Mouse (Mus musculus) forebrain, embryonic 15.5 days (tissue): ENCODE data around the gene Negr1. TPM values are rescaled to one million over a fixed set of nuclear protein-coding genes. Genes with fewer than 3 reads are reported as not detected.

Experiments
- ATAC-seq: fragments of 200-750 bp; cut with Nextera tagmentation; replicated peaks from 2 replicates; pipeline ENCODE4 v1.8.0; 2017; ENCODE audit warnings: mild to moderate bottlenecking, moderate TSS enrichment, moderate library complexity
- H3K27ac ChIP-seq: fragments of 300-500 bp; sonication (generic); replicated peaks from 2 replicates; pipeline ENCODE4 v1.5.1; 2015; ENCODE audit warnings: mild to moderate bottlenecking, inconsistent platforms
- H3K27me3 ChIP-seq: fragments of 300-500 bp; sonication (generic); 2 replicates; pipeline ENCODE4 v1.6.1; 2015; ENCODE audit warnings: inconsistent platforms
- H3K36me3 ChIP-seq: fragments of 300-500 bp; sonication (generic); 2 replicates; pipeline ENCODE4 v1.6.1; 2015; ENCODE audit warnings: mild to moderate bottlenecking, inconsistent platforms
- H3K4me1 ChIP-seq: fragments of 300-500 bp; sonication (generic); 2 replicates; pipeline ENCODE4 v1.6.1; 2015; ENCODE audit warnings: inconsistent platforms
- H3K4me2 ChIP-seq: fragments of 300-500 bp; sonication (generic); replicated peaks from 2 replicates; pipeline ENCODE4 v1.6.1; 2015; ENCODE audit warnings: mild to moderate bottlenecking, inconsistent platforms
- H3K4me3 ChIP-seq: fragments of 300-500 bp; sonication (generic); 2 replicates; pipeline ENCODE4 v1.5.1; 2015; ENCODE audit warnings: mild to moderate bottlenecking, inconsistent platforms
- H3K9ac ChIP-seq: fragments of 300-500 bp; sonication (generic); replicated peaks from 2 replicates; pipeline ENCODE4 v1.6.1; 2015; ENCODE audit warnings: mild to moderate bottlenecking, inconsistent platforms
- H3K9me3 ChIP-seq: fragments of 300-500 bp; sonication (generic); 2 replicates; pipeline ENCODE4 v1.6.1; 2016; ENCODE audit warnings: inconsistent platforms
- WGBS: fragments of 180-500 bp; shearing (Covaris S2); methylation state at CpG from one replicate; pipeline ENCODE4 v1.1.7; 2015; ENCODE audit warnings: mixed read lengths; 5-methylcytosine and 5-hydroxymethylcytosine counted together
- polyA plus RNA-seq: library from polyadenylated mRNA; unstranded; fragments of >200 nt; fragmentation: Nextera tagmentation; extraction: Ambion mirVana; gene quantifications from 2 replicates; pipeline ENCODE4 v1.2.1, GENCODE M21; 2015

Negr1 gene
- polyA plus RNA-seq, 1 experiment from 2014 or later = 40.4 TPM

GRCm38 (mm10) chr3:157232723-157233122 lies 671.1 kb downstream of the Negr1 start:
- Histone ChIP-seq H3K4me3 (no peak overlapping the region), H3K36me3 (no peaks in the 10 kb centered on the region), H3K9me3 (no peaks in the 10 kb centered on the region), H3K9ac (no peak overlapping the region), H3K4me2 (no peak overlapping the region), H3K27me3 (no peaks in the 10 kb centered on the region), H3K4me1 (no peaks in the 10 kb centered on the region), H3K27ac (no peak overlapping the region)
- 30% methylated on average over 5 of the region's 5 CpGs for WGBS
- ATAC-seq = peak; percentile 72

GRCm38 (mm10) chr3:157240240-157240639 lies 678.6 kb downstream of the Negr1 start:
- no peak overlapping the region for H3K9ac ChIP-seq
- no peak overlapping the region for H3K27ac ChIP-seq
- no peaks in the 10 kb centered on the region for H3K27me3 ChIP-seq
- H3K4me3 ChIP-seq = no peak overlapping the region
- no peak overlapping the region for H3K4me2 ChIP-seq
- 65% methylated on average over 1 of the region's 1 CpGs for WGBS
- no peaks in the 10 kb centered on the region for H3K36me3 ChIP-seq
- H3K9me3 ChIP-seq = no peaks in the 10 kb centered on the region
- no peak for ATAC-seq
- H3K4me1 ChIP-seq = no peaks in the 10 kb centered on the region

- 33% methylated on average over 1 of the region's 1 CpGs for WGBS
- H3K4me1 ChIP-seq = 0 out of 2 replicates have a peak, but pooled peaks cover 4% of the 10 kb centered on the region
Observed at GRCm38 (mm10) chr3:157255446-157255845, 693.9 kb downstream of the Negr1 start.

GRCm38 (mm10) chr3:157255863-157256262 lies 694.3 kb downstream of the Negr1 start:
- peak; percentile 51; the same call in 1 of the 2 replicates for ATAC-seq

More at GRCm38 (mm10) chr3:157255446-157255845, 693.9 kb downstream of the Negr1 start:
- Histone ChIP-seq H3K4me2 (no peak overlapping the region), H3K27me3 (no peaks in the 10 kb centered on the region), H3K9me3 (no peaks in the 10 kb centered on the region), H3K4me3 (no peak overlapping the region), H3K36me3 (no peaks in the 10 kb centered on the region), H3K27ac (no peak overlapping the region), H3K9ac (no peak overlapping the region)
- ATAC-seq = 0 out of 2 replicates have a peak, but pooled peaks have one; percentile 35

GRCm38 (mm10) chr3:157268742-157269141 lies 707.1 kb downstream of the Negr1 start:
- no peak for ATAC-seq
- no peak overlapping the region for H3K4me3 ChIP-seq
- no peak overlapping the region for H3K9ac ChIP-seq
- H3K36me3 ChIP-seq = no peaks in the 10 kb centered on the region
- H3K27me3 ChIP-seq = no peaks in the 10 kb centered on the region
- H3K4me2 ChIP-seq = no peak overlapping the region
- H3K9me3 ChIP-seq = no peaks in the 10 kb centered on the region
- H3K4me1 ChIP-seq = no peaks in the 10 kb centered on the region
- H3K27ac ChIP-seq = no peak overlapping the region
- WGBS = 71% methylated on average over 4 of the region's 4 CpGs

More at GRCm38 (mm10) chr3:157255863-157256262, 694.3 kb downstream of the Negr1 start:
- H3K4me1 ChIP-seq = 0 out of 2 replicates have a peak, but pooled peaks cover 4% of the 10 kb centered on the region
- no peak overlapping the region for H3K4me3 ChIP-seq
- no peak overlapping the region for H3K9ac ChIP-seq
- no peaks in the 10 kb centered on the region for H3K27me3 ChIP-seq
- no peaks in the 10 kb centered on the region for H3K9me3 ChIP-seq
- no peaks in the 10 kb centered on the region for H3K36me3 ChIP-seq
- H3K4me2 ChIP-seq = no peak overlapping the region
- 37% methylated on average over 3 of the region's 3 CpGs for WGBS
- no peak overlapping the region for H3K27ac ChIP-seq

- Histone ChIP-seq H3K4me1 (no peaks in the 10 kb centered on the region), H3K4me3 (no peak overlapping the region), H3K4me2 (no peak overlapping the region), H3K9me3 (no peaks in the 10 kb centered on the region), H3K9ac (no peak overlapping the region), H3K27me3 (no peaks in the 10 kb centered on the region), H3K27ac (no peak overlapping the region), H3K36me3 (no peaks in the 10 kb centered on the region)
- no peak for ATAC-seq
Observed at GRCm38 (mm10) chr3:157272379-157272778, 710.8 kb downstream of the Negr1 start.

GRCm38 (mm10) chr3:157274143-157274542 lies 712.5 kb downstream of the Negr1 start:
- no peaks in the 10 kb centered on the region for H3K9me3 ChIP-seq
- H3K9ac ChIP-seq = no peak overlapping the region
- H3K27ac ChIP-seq = no peak overlapping the region
- H3K4me1 ChIP-seq = no peaks in the 10 kb centered on the region
- no peaks in the 10 kb centered on the region for H3K27me3 ChIP-seq
- WGBS = 89% methylated on average over 1 of the region's 1 CpGs
- H3K4me2 ChIP-seq = no peak overlapping the region
- H3K36me3 ChIP-seq = no peaks in the 10 kb centered on the region
- no peak overlapping the region for H3K4me3 ChIP-seq
- no peak for ATAC-seq

- H3K36me3 ChIP-seq = no peaks in the 10 kb centered on the region
- no peak overlapping the region for H3K4me3 ChIP-seq
- no peak overlapping the region for H3K27ac ChIP-seq
- no peak overlapping the region for H3K4me2 ChIP-seq
- no peak for ATAC-seq
- no peaks in the 10 kb centered on the region for H3K4me1 ChIP-seq
- no peak overlapping the region for H3K9ac ChIP-seq
- no peaks in the 10 kb centered on the region for H3K9me3 ChIP-seq
- H3K27me3 ChIP-seq = no peaks in the 10 kb centered on the region
Observed at GRCm38 (mm10) chr3:157279717-157280116, 718.1 kb downstream of the Negr1 start.

GRCm38 (mm10) chr3:157281259-157281658 lies 719.7 kb downstream of the Negr1 start:
- Histone ChIP-seq H3K27me3 (no peaks in the 10 kb centered on the region), H3K27ac (no peak overlapping the region), H3K9me3 (no peaks in the 10 kb centered on the region), H3K36me3 (no peaks in the 10 kb centered on the region), H3K4me1 (no peaks in the 10 kb centered on the region), H3K4me2 (no peak overlapping the region), H3K4me3 (no peak overlapping the region), H3K9ac (no peak overlapping the region)
- ATAC-seq = no peak

GRCm38 (mm10) chr3:157291286-157291685 lies 729.7 kb downstream of the Negr1 start:
- ATAC-seq = no peak
- Histone ChIP-seq H3K4me3 (no peak overlapping the region), H3K9ac (no peak overlapping the region), H3K4me2 (no peak overlapping the region), H3K27ac (no peak overlapping the region), H3K27me3 (no peaks in the 10 kb centered on the region), H3K36me3 (no peaks in the 10 kb centered on the region), H3K4me1 (0 out of 2 replicates have a peak, but pooled peaks cover 3% of the 10 kb centered on the region), H3K9me3 (no peaks in the 10 kb centered on the region)
- 23% methylated on average over 1 of the region's 1 CpGs for WGBS

- H3K9me3 ChIP-seq = no peaks in the 10 kb centered on the region
- no peaks in the 10 kb centered on the region for H3K36me3 ChIP-seq
- H3K4me1 ChIP-seq = no peaks in the 10 kb centered on the region
- no peak for ATAC-seq
- H3K27ac ChIP-seq = no peak overlapping the region
- no peak overlapping the region for H3K9ac ChIP-seq
- H3K4me3 ChIP-seq = no peak overlapping the region
- no peak overlapping the region for H3K4me2 ChIP-seq
- 37% methylated on average over 4 of the region's 4 CpGs for WGBS
- H3K27me3 ChIP-seq = no peaks in the 10 kb centered on the region
Observed at GRCm38 (mm10) chr3:157297216-157297615, 735.6 kb downstream of the Negr1 start.

GRCm38 (mm10) chr3:157303430-157304116 lies 742.0 kb downstream of the Negr1 start:
- Histone ChIP-seq H3K36me3 (no peaks in the 10 kb centered on the region), H3K9ac (no peak overlapping the region), H3K9me3 (no peaks in the 10 kb centered on the region), H3K27ac (no peak overlapping the region), H3K4me1 (no peaks in the 10 kb centered on the region), H3K4me3 (no peak overlapping the region), H3K27me3 (no peaks in the 10 kb centered on the region), H3K4me2 (no peak overlapping the region)
- 79% methylated on average over 4 of the region's 4 CpGs for WGBS
- ATAC-seq = 0 out of 2 replicates have a peak, but pooled peaks have one; percentile 51

- Histone ChIP-seq H3K36me3 (no peaks in the 10 kb centered on the region), H3K9ac (no peak overlapping the region), H3K4me3 (no peak overlapping the region), H3K27ac (peak overlapping the region; percentile 28; the same call in 1 of the 2 replicates), H3K9me3 (no peaks in the 10 kb centered on the region), H3K27me3 (no peaks in the 10 kb centered on the region), H3K4me2 (no peak overlapping the region), H3K4me1 (peaks cover 13% of the 10 kb centered on the region)
- ATAC-seq = peak; percentile 80
- WGBS = 6% methylated on average over 1 of the region's 1 CpGs
Observed at GRCm38 (mm10) chr3:157321081-157321573, 759.5 kb downstream of the Negr1 start.
